Mouse (Mus musculus) cerebellum, postnatal 4 days (tissue): ENCODE measurements at regions not wholly inside any gene's neighbourhood (a gene's known extent, or its start where the extent isn't known, plus 50 kb on each side); places are given as distances from the start of the nearest gene placed in this dataset.
"Not testable (repeated sequence)": the region's sequence is repeated elsewhere in the genome, so short reads cannot be mapped to it uniquely, and the experiment has no call there.

Source experiments
- DNase-seq, 2 experiments: peaks; one replicate each; pipeline ENCODE4 v3.0.0; 2022; ENCODE audit warnings: low spot score in 2 of 2, mixed read lengths in 1 of 2

DNA sequence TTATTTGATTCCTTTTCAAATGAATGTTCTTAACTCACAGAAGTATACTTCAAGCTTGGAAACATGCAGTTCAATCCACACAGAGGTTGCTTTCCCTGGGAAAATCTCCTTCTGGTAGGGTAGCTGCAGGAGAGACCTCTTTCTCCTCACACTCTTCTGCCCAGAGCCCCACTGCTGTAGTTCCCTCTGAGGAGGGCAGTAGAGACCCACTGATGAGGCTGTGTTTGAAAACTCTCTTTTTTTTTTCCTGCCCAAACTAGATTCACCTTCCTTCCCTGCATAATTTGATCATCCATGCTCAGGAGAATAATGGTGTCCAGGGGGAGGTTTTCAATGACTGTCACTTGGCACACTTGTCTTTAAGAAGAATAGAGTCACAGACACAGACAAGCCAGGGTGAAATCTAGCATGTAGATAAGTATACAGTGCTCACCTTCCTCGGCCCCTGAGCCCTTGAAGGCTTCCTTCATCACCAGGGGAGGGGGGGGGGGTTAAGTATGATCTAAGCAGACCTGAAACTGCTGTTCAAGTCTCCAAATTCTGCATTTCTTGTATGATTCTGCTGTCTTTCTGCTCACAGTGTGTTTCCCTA, 457.3 kb upstream of the Nrsn1 start:
- DNase-seq: peak in 1 of 2 experiments; percentile 32

DNA sequence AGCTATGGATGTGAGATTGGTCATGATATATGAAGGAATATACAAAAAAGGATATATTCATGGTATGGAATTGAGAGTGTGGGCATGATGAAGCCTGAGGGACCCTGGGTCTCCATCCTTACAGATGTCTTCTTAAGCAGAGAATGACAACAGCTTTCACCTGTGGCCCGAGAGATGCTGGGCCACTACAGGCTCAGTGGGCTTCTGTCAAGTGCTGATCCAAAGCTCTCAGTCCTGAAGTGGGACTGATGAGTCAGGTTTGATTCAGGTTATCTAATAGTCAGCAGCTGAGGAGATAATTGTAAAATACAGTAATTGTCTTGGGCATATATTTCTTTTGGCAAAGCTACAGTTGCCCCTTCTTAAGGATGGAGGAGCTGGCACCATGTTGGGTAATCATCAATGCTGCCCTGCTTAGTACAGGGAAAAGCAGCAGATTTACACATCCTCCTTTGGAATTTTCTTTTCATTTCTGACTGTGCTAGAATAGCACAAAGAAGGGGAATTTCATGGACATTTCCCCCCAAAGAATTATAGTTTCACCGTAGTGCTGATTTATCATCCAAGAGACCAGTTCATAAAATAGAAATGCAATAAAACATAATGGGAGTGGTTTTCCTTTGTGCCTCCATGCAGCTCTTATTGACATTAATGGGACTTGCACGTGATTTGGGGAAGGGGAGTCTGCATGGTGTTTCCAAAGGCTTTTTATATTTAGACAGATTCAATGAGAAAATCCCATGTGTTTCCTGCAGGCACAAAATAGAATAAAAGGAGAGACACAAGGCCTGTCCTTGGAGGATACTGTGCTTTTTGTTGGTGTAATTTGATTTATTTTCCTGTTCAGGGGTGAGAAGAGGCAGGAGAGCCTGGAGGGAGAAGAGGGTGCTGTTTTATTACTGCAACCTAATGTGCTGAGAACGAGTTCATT, 452.6 kb upstream of the Nrsn1 start:
- no peak for DNase-seq

DNA sequence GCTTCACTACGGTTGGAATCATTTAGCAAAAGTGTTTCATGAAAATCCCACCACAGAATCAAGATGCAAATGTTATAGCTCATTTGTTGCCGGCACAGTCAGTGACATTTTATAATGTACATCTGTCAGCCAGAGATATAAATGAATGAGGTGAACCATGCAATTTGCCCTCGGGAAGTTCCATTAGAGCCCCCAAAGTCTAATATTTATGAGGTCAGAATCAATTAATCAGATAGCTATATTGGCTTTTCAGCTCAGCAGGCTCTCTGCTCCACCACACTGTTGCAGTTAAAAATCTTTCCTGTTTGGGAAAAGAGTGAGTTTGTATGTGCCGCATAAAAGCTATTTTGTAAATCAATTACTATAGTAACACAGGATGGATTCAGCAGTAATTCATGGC, 430.7 kb upstream of the Nrsn1 start:
- DNase-seq: no peak

DNA sequence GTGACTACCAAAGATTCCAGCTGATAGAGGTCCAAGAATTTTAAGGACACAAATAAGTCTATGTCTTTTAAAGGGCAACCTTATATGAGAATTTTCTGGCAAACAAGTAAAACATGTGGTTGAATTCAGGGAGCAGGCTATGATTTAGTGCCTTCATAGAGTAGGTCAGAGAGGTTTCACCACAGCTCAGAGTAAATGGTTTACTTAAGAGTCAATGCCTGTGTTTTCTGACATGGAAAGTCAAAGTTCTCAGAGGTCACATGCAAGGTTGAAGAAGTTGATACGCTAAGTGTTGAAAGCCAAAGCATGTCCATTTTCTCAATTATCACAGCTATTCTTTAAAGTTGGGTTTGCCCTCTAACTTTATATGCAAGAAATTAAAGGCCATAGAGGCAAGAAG, 425.7 kb upstream of the Nrsn1 start:
- DNase-seq: no peak

GRCm38 (mm10) chr13:25695017-25695604, 424.8 kb upstream of the Nrsn1 start:
- peak in 1 of 2 experiments; percentile 10 for DNase-seq

DNA sequence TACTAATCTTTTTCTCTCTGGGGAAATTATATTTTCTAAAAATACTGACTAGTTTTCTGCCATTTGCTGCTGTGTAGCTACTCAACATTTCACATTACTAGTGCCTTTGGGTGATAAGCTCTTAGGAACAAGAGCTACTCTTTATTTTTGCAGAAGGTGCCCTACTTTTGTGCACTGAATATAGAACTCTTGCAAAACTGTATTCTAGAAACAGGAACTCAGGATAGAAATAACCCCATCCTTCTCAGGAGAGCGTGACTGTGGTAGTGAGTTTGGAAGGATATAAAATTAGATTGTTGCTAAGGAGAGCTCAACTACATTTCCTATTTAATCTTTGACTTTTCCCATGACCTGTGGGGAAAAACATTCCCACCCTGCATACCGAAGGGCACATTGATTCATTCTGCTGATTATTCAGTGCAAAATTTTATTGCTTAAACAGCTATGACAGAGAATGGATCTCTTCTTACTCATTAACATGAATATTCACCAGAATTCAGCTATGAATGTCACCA, 408.0 kb upstream of the Nrsn1 start:
- DNase-seq: no peak

- no peak for DNase-seq
Observed at GRCm38 (mm10) chr13:25675208-25675607, 404.9 kb upstream of the Nrsn1 start.

DNA sequence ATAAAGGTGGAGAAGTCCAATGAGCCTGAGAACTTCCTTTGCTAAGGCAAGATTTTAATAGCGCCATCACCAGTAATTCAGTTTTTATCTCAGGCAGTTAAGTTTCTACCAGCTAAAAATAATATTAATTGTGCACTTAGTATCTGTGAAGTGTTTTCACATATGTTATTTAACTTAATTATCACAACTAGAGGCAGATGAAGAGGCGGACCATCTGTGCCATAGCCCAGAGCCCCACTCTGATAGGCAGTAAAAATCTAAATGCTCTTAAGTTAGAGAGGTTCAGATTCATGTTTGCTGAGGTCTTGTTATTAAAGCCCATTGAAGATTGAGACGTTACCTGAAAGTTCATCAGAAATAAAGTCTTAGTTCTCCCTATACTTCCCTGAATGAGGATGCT, 395.7 kb upstream of the Nrsn1 start:
- no peak for DNase-seq

GRCm38 (mm10) chr13:25664963-25665606, 394.8 kb upstream of the Nrsn1 start:
- no peak for DNase-seq

DNA sequence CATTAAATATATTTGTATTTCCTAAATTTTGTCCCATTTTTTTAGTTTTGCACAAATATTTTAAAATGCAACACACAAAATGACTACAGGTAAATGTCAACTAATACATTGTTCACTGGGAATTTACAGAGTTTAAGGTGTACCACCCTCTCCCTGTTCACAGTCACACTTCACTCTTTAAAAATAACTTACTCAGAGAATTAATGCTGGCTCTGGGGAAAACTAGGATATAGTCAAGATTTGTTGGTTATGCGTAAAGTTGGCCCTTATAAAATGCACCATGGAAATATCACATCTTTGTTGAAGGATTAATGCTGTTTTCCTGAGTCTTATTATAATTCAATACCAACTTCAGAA, 378.1 kb upstream of the Nrsn1 start:
- DNase-seq: no peak

- DNase-seq: no peak
Observed at GRCm38 (mm10) chr13:25647711-25648429, 377.6 kb upstream of the Nrsn1 start.

- DNase-seq: no peak
Observed at GRCm38 (mm10) chr13:25639522-25640291, 369.4 kb upstream of the Nrsn1 start.

DNA sequence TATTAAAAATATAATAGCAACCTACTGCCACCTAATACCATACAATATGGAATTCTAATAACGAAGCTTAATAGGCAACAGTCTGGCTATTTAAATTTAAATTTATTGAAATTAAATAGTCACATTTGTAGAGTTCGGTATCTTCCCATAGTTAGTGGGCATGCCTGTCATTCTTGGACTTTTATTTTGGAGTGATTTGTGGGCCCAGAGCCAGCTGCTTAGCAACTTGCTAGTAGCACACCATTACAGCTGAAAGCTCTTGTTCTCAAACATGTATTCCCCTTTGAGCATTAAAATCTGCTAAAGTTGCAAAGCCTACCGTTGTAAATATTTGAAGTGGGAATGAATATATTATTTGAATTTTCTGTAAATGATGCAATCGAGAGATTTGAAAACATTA, 359.2 kb upstream of the Nrsn1 start:
- DNase-seq: peak in 1 of 2 experiments; percentile 9

DNA sequence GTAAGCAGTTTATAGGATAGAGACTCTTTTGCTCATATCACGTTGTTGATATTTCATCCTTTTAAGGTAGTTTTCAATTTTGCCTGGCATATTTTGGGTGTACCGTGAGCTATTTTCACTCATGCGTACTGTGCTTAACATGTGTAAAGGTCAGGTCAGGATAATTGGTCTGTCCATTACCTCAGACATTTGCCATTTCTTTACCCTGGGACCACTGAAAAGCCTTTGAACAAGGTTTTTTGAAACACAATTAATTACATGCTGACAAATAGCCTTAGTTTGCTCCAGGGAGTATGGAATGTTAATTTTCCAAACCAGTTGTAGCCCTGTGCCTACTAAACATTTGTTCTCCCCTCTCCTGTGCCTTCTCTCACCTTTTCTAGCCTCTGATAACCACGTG, 347.3 kb upstream of the Nrsn1 start:
- no peak for DNase-seq

- no peak for DNase-seq
Observed at GRCm38 (mm10) chr13:25611986-25612385, 341.7 kb upstream of the Nrsn1 start.

DNA sequence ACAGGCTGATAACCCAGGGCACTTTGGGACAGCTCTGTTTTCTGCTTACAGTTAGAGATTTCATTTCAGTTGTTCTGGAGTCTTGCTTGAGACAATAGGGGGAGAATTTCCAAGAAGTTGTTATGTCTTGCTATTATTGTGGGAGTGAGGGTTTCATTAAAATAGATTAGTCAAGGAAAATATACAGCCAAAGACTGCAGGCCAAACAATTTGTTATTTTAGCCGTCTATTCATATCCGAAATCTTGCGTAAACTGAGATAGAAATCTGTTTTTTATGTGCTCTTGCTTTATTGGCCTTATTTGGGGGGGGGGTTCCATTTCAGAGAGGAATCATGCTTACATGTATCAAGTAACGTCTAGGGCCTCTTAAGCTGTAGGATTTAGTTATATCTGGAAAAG, 339.3 kb upstream of the Nrsn1 start:
- DNase-seq: no peak

DNA sequence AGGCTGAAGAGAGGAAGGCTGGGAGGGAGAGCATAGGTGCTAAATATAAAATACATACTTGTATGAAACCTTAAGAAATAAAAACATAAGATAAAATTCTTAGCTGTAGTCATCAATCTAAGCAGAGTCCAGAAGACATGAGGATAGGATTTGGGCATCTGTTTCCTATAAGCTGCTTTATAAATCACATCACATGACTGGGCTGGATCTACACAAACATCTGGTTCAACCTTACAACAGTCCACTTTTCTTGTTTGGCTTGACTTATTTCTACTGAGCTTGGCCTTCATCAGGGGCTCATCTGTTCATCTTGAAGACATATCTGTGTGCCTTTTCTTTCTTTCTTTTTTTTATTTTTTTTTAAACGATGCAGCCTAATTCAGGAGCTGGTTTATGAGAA, 338.9 kb upstream of the Nrsn1 start:
- DNase-seq: no peak

GRCm38 (mm10) chr13:25601351-25601750, 331.0 kb upstream of the Nrsn1 start:
- DNase-seq: not testable (repeated sequence)

DNA sequence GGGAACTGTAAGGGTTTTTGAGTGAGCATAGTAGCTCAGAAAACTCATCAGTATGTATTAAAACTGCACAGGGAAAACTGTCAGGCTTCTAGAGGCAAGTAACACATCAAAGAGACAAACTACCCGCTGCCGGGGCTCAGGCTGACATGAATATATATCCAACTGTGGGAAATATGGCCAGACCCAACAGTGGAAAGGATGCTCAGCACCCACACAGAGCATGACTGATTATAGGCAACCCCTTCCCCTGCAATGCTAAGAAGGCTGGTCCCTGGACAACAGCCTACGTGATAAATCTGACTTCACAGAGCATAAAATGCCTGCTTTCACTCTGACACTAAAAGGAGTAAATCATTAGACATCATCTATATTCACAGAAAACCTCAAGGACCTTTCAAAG, 324.3 kb upstream of the Nrsn1 start:
- DNase-seq: no peak

GRCm38 (mm10) chr13:25570641-25571040, 300.3 kb upstream of the Nrsn1 start:
- no peak for DNase-seq

DNA sequence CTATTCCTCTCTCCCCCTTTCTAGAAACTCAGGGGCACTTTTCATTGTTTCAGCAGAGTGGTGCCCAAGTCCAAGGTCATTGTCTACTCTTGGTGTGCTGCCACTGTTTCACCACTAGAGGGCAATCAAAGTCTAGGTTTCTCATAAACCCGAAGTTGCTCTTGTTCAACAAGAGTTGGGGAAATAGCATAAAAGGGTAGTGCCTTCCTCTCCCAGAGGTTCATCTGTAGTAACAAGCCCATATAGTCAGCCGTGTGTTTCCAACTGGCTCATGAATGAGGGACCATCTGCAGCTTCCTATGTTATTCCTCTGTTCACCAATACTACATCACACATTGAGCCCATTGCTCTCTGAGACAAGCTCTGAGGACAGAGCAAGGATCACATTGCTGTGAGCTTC, 292.4 kb upstream of the Nrsn1 start:
- peak in 1 of 2 experiments; percentile 30 for DNase-seq
